In genomic region chr19:4098426-4098825, GRCm38 (mm10) we compare ENCODE assay signal across 1 mouse cellular context.
TF ChIP-seq lines count a peak whose summit lies in the region.

No protein-coding gene starts in this region.

TF ChIP-seq in MEL, 35 proteins besides CTCF, POLR2A, EP300 and RAD21 (continued from another document):
- TF ChIP-seq SIN3A (IDR thresholded peaks at IDR 0.05; ENCODE audit: low read length) (no peak), TAL1 (IDR thresholded peaks at IDR 0.05; ENCODE audit: low read length) (no peak), ZNF384 (IDR thresholded peaks at IDR 0.05; ENCODE audit: low read depth, low read length) (no peak), MAX (IDR thresholded peaks at IDR 0.05; ENCODE audit: low read length) (no peak), HCFC1 (IDR thresholded peaks at IDR 0.05; ENCODE audit: low read depth, low read length) (no peak), POLR2AphosphoS5 (IDR thresholded peaks at IDR 0.05; ENCODE audit: borderline replicate concordance, low read depth, low read length) (no peak), E2F4 (IDR thresholded peaks at IDR 0.05; ENCODE audit: borderline replicate concordance, low read depth, low read length) (no peak), USF2 (IDR thresholded peaks at IDR 0.05; ENCODE audit: borderline replicate concordance in 1 of 2, insufficient read depth in 1 of 2, low read depth in 1 of 2, low read length in 2 of 2) (no peak), TBP (IDR thresholded peaks at IDR 0.05; ENCODE audit: low read depth, low read length) (no peak), NELFE (IDR thresholded peaks at IDR 0.05; ENCODE audit: low read depth, low read length) (no peak)
